Mouse (Mus musculus) layer of hippocampus, adult 2 months (tissue): ENCODE measurements around the gene Acacb. TPM values are rescaled to one million over a fixed set of nuclear protein-coding genes. Genes with fewer than 3 reads are reported as not detected.

Experiments used
- DNase-seq, 2 experiments: peaks; one replicate each; pipeline ENCODE4 v3.0.0; 2022; ENCODE audit warnings: low spot score in 2 of 2
- H3K27ac ChIP-seq: fragments of 200-600 bp; 2 replicates; pipeline ENCODE4 v1.8.1; 2022
- H3K4me3 ChIP-seq: fragments of 200-600 bp; 2 replicates; pipeline ENCODE4 v1.8.1; 2022; ENCODE audit warnings: mild to moderate bottlenecking
- CTCF ChIP-seq: fragments of 200-600 bp; conservative IDR thresholded peaks from 2 replicates; pipeline ENCODE4 v1.8.1; 2022; ENCODE audit warnings: antibody characterized with exemption, mild to moderate bottlenecking, moderate library complexity
- long read RNA-seq, 2 experiments: library from polyadenylated mRNA; stranded (forward); transcript quantifications; one replicate each; pipeline ENCODE4 v2.0.0; 2021; ENCODE audit warnings: borderline mapping rate in 2 of 2
- total RNA-seq, 2 experiments: library from RNA; stranded (reverse); gene quantifications; 2 replicates each; pipeline ENCODE4 v1.2.3; 2021

Gene Acacb
- total RNA-seq = 1 to 10 TPM; 5.3 to 7.8 TPM
- long read RNA-seq, experiment 1, partial matches to known transcripts = 1 of 3 reads
- long read RNA-seq, experiment 1, other reads (novel, unspliced or antisense) = 2 of 3 reads
- long read RNA-seq, experiment 2, partial matches to known transcripts = 0 of 2 reads
- long read RNA-seq, experiment 2, other reads (novel, unspliced or antisense) = 2 of 2 reads

GRCm38 (mm10) chr5:114146028-114146888 lies at the start of gene Acacb:
Gene Acacb (plus strand): TSS chr5:114146535.
- no peak for TF ChIP-seq CTCF
- Histone ChIP-seq H3K4me3 (no peak within 1 kb of the TSS; the same call in 1 of the 2 replicates), H3K27ac (peak within 1 kb of the TSS; percentile 57; the same call in 1 of the 2 replicates)
- no peak for DNase-seq

DNA sequence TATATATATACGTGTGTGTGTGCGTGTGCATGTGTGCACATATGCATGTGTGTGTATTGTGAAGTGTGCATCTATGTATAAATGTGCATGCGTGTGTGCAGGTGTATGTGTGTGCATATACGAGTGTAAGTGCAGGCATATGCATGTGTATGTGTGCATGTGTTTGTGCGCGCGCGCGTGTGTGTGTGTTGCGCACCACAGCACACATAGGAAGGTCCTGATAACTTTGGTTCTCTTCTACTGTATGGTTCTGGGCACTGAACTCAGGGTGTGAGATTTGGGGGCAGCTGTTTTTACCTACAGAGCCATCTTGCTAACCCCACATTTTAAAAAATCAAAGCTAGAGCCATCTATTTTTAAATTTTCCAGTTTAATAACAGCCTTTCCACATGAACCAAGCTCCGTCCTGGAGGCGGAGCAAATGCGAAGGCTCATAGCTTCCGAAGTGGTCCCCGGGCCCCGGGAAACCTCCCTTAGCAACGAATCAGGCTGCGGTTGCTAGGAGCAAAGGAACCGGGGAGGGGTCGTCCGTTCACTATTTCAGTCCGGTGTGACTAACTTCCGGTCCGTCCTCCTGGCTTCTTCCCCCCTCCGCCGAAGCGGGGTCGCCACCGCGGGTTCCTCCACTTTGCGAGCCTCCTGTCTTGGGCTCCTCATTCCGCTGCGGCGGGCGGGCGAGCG lies 46.5 kb upstream of the Acacb start:
- peak overlapping the region; percentile 94 for H3K27ac ChIP-seq
- no peak for TF ChIP-seq CTCF
- peak; percentile 94 to 96 for DNase-seq
- peak overlapping the region; percentile 81 for H3K4me3 ChIP-seq

DNA sequence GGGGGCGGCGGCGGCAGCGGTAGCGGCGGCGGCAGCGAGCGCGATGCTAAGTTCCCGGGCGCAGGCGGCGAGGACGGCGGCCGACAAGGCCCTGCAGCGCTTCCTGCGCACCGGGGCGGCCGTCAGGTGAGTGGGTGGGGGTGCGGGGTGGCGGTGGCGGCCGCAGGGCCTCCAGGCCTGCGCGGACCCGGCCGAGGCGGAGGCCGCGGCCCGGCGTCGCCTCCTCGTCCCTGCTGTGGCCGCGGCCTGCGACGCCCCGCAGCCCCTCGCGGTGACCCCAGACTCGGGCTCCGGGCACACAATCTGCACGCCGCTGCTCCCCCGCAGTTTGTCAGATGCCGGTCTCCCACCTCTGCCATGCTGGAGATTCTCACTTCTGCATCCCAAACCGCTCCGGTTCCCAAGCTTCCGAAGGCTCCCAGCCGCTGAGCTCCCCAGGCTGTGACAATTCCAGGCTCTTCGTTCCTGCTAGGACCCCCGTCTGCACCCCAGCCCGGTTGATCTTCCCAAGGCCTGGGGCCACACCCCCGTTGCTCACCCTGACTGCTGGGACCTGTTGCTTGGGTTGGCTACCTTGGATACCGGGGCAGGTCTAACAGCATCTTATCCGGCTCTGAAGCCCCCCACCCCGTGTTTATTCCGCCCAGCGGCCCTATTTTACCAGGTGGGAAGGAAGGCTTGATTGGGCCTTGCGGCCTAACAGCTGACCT lies 45.8 kb upstream of the Acacb start:
- TF ChIP-seq CTCF = no peak
- no peak for DNase-seq
- Histone ChIP-seq H3K4me3 (peak overlapping the region; percentile 81), H3K27ac (peak overlapping the region; percentile 94)

DNA sequence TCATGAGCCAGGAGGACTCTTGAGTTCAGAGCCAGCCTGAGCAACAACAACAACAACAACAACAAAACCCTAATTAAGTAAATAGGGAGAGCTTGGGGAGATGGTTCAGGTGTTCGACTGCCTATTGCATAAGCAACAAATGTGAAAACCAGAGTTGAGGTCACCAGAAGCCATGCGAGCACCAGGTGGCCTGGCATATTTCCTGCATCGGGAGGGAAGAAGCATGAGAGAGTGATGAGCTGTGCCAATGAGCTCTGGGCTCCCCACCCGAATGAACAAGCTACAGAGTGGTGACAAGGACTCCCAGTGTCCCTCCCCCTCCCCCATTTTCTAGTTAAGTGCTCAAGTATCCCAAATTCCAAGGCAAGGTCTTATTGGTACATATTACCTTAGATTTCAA lies 44.5 kb upstream of the Acacb start:
- Histone ChIP-seq H3K4me3 (no peak overlapping the region; the same call in 1 of the 2 replicates), H3K27ac (peak overlapping the region; percentile 94)
- TF ChIP-seq CTCF = no peak
- no peak for DNase-seq

DNA sequence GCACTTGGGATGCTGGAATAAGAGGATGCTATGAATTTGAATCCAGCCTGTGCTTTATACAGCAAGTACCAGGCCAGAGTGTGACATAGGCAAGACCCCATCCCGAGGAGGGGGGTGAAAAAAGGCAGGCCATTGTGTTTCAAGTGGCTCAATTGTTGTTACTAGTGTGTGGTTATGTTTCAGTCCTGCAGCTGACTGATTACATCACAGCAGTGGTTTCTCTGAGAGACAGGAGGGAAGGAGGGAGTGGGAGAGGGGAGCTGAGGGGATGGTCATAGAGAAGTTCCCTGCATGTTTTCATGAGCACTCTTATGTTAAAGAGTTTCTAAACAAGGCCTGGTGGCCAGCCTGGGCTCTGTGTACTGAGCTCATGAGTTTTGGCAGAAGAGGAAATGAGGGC lies 43.5 kb upstream of the Acacb start:
- peak overlapping the region; percentile 94 for H3K27ac ChIP-seq
- TF ChIP-seq CTCF = no peak
- H3K4me3 ChIP-seq = no peak overlapping the region
- DNase-seq = no peak

- TF ChIP-seq CTCF = no peak
Observed at GRCm38 (mm10) chr5:114106391-114106935, 39.9 kb upstream of the Acacb start.

GRCm38 (mm10) chr5:114113334-114113733 lies 33.0 kb upstream of the Acacb start:
- DNase-seq = no peak
- Histone ChIP-seq H3K27ac (no peak overlapping the region), H3K4me3 (no peak overlapping the region)
- TF ChIP-seq CTCF = peak; percentile 44

More at GRCm38 (mm10) chr5:114106391-114106935, 39.9 kb upstream of the Acacb start:
- no peak for DNase-seq
- Histone ChIP-seq H3K4me3 (no peak overlapping the region), H3K27ac (no peak overlapping the region)

- Histone ChIP-seq H3K27ac (no peak overlapping the region), H3K4me3 (no peak overlapping the region)
- no peak for DNase-seq
- TF ChIP-seq CTCF = no peak
Observed at GRCm38 (mm10) chr5:114115030-114115429, 31.3 kb upstream of the Acacb start.

DNA sequence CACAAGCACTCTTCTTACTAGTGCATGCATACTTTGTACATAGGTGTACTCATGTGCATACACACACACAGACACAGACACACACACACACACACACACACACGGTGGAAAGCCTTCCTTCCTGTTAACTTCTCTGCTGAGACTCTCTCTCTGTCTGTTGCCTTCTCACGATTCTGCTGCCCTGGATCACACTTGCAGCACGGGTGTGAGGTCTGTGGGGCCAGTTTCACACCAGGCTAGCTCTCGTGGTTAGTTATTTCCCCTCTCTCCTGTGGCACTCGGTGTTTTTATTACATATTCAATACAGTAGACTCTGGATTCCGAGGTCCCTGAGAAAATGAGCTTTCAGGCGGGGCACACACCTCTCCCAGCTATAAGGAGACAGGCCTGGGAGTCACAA lies 29.7 kb upstream of the Acacb start:
- Histone ChIP-seq H3K27ac (no peak overlapping the region), H3K4me3 (no peak overlapping the region)
- no peak for DNase-seq
- TF ChIP-seq CTCF = no peak

DNA sequence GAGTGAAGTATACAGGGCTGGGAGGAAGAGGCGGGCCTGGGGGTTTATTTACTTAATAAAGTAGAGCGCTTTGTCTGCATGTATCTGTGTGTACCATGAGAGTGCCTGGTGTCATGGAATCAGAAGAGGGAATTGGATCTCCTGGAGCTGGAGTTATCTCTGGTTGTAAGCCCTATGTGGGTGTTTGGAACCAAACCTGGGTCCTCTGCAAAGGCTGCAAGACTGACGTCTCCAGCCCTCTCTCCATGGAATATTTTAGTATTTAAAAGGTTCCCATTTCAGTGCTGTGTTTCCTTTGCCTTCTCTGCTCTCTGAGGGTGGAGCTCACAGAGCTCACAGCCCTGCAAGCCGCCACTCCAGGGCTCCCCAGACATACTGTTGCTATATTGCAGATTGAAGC lies 26.5 kb upstream of the Acacb start:
- no peak overlapping the region for H3K4me3 ChIP-seq
- no peak for TF ChIP-seq CTCF
- DNase-seq = no peak
- H3K27ac ChIP-seq = no peak overlapping the region

- TF ChIP-seq CTCF = no peak
- Histone ChIP-seq H3K27ac (no peak overlapping the region), H3K4me3 (no peak overlapping the region)
- DNase-seq = no peak
Observed at GRCm38 (mm10) chr5:114126008-114126407, 20.3 kb upstream of the Acacb start.

- no peak overlapping the region for H3K4me3 ChIP-seq
- H3K27ac ChIP-seq = no peak overlapping the region
- DNase-seq = no peak
- TF ChIP-seq CTCF = no peak
Observed at GRCm38 (mm10) chr5:114126499-114127244, 19.7 kb upstream of the Acacb start.
